8 mouse cellular contexts compared by ENCODE assay signal in the genomic region with DNA sequence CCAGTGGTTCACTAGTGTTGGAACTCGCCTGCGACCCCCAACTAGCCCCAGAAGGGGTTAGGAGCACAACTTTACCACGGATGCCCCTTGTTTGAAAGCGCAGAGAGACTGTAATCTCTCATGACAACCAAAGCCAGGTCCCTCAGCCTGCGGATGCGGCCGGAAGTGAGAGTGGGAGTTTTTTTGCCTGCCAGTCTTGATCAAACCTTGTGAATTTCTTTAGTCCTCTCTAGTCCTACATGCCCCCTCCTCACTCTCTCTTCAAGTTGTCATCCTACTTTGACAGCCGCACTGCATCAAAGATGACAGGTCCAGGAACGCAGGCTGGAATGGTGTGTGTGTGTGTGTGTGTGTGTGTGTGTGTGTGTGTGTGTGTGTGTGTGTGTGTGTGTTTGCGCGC. TPM values are rescaled to one million over a fixed set of nuclear protein-coding genes. Genes with fewer than 3 reads are reported as not detected.
A peak's percentile ranks its signal among the peaks of the same experiment; 100 is the strongest.
DNase-seq lines count a peak whose midpoint lies in the region; ATAC-seq and TF ChIP-seq lines count a peak whose summit lies in the region.

No protein-coding gene starts in this region.

- peak overlapping the region; percentile 75 for H3K4me3 ChIP-seq in forebrain, embryonic 10.5 days
- peak overlapping the region; percentile 93 for H3K4me3 ChIP-seq in limb, embryonic 13.5 days
- peak overlapping the region; percentile 78 for H3K4me3 ChIP-seq in midbrain, postnatal 0 days (ENCODE audit: low read depth, low read length)

- peaks cover 19% of the 10 kb centered on the region for H3K4me1 ChIP-seq in forebrain, embryonic 10.5 days
- no peaks in the 10 kb centered on the region for H3K4me1 ChIP-seq in limb, embryonic 13.5 days
- H3K4me1 ChIP-seq in midbrain, postnatal 0 days (ENCODE audit: insufficient read depth, low read length) = no peaks in the 10 kb centered on the region

- H3K27me3 ChIP-seq in forebrain, embryonic 10.5 days (ENCODE audit: poor library complexity, severe bottlenecking) = peaks cover 4% of the 10 kb centered on the region
- no peaks in the 10 kb centered on the region for H3K27me3 ChIP-seq in limb, embryonic 13.5 days
- no peaks in the 10 kb centered on the region for H3K27me3 ChIP-seq in midbrain, postnatal 0 days (ENCODE audit: insufficient read depth, low read length)

- peak overlapping the region; percentile 82 for H3K9ac ChIP-seq in limb, embryonic 13.5 days
- peak overlapping the region; percentile 57 for H3K9ac ChIP-seq in midbrain, postnatal 0 days (replicated peaks; ENCODE audit: low read length, poor library complexity, severe bottlenecking)

- H3K36me3 ChIP-seq in forebrain, embryonic 10.5 days (replicated peaks) = no peaks in the 10 kb centered on the region
- H3K36me3 ChIP-seq in limb, embryonic 13.5 days = no peaks in the 10 kb centered on the region
- no peaks in the 10 kb centered on the region for H3K36me3 ChIP-seq in midbrain, postnatal 0 days (ENCODE audit: insufficient read depth, low read length)

- no peak for TF ChIP-seq CTCF in midbrain, postnatal 0 days (IDR thresholded peaks at IDR 0.05)

- no peak for ATAC-seq in limb, embryonic 13.5 days (ENCODE audit: low FRiP score, low read depth)
- peak; percentile 63 for ATAC-seq in midbrain, postnatal 0 days (ENCODE audit: low FRiP score)

- peak; percentile 24 to 56 for DNase-seq in kidney, postnatal 36 days
- no peak for DNase-seq in kidney, adult 9 months
- peak; percentile 53 for DNase-seq in NIH3T3 (ENCODE audit: low read depth)
- peak; percentile 24 for DNase-seq in forebrain, embryonic 10.5 days (ENCODE audit: extremely low spot score, low spot score)
- peak; percentile 54 for DNase-seq in midbrain, postnatal 0 days (ENCODE audit: low spot score)
- no peak for DNase-seq in layer of hippocampus, adult 9-11 months
- DNase-seq in urinary bladder, postnatal 14 days (ENCODE audit: low spot score) = no peak

- peak overlapping the region; percentile 72 for H3K4me2 ChIP-seq in limb, embryonic 13.5 days (replicated peaks)
- H3K4me2 ChIP-seq in midbrain, postnatal 0 days (ENCODE audit: low read depth, low read length, poor library complexity, severe bottlenecking) = peak overlapping the region; percentile 86

- 8% methylated on average over 11 of the region's 11 CpGs for WGBS in forebrain, embryonic 10.5 days
- WGBS in limb, embryonic 13.5 days = 3% methylated on average over 11 of the region's 11 CpGs
- 3% methylated on average over 11 of the region's 11 CpGs for WGBS in midbrain, postnatal 0 days

- peak overlapping the region; percentile 91 for H3K27ac ChIP-seq in forebrain, embryonic 10.5 days
- peak overlapping the region; percentile 63; the same call in 1 of the 2 replicates for H3K27ac ChIP-seq in limb, embryonic 13.5 days
- peak overlapping the region; percentile 68 for H3K27ac ChIP-seq in midbrain, postnatal 0 days (ENCODE audit: low read depth, low read length)

- H3K9me3 ChIP-seq in forebrain, embryonic 10.5 days = no peaks in the 10 kb centered on the region
- H3K9me3 ChIP-seq in limb, embryonic 13.5 days = no peaks in the 10 kb centered on the region
- no peaks in the 10 kb centered on the region for H3K9me3 ChIP-seq in midbrain, postnatal 0 days (ENCODE audit: low read length)

RNA-seq across cellular contexts. Expression of gene Kiz, which starts 0.5 kb away (rescaled TPM):
- polyA plus RNA-seq in forebrain, embryonic 10.5 days (2016; fragmentation: Nextera tagmentation; extraction: Ambion mirVana) = 23.9 and 27.5 TPM in 2 replicates
- 32.3 and 33.8 TPM in 2 replicates for polyA plus RNA-seq in limb, embryonic 13.5 days (2015; fragmentation: Nextera tagmentation; extraction: Ambion mirVana)
- 14.2 and 16.1 TPM in 2 replicates for total RNA-seq in midbrain, postnatal 0 days (2014; rRNA removed)
- polyA plus RNA-seq in midbrain, postnatal 0 days (2015; fragmentation: Nextera tagmentation; extraction: Ambion mirVana) = 17.4 and 18.0 TPM in 2 replicates

Comparison
In these comparisons a context has a peak if more than half of its experiments do, and no peak if none do; other contexts are left out.
1. DNase-seq: peak in kidney, postnatal 36 days (2 of 2), NIH3T3 (single experiment), forebrain, embryonic 10.5 days (single experiment) and midbrain, postnatal 0 days (single experiment); none in kidney, adult 9 months (single experiment), layer of hippocampus, adult 9-11 months (single experiment) and urinary bladder, postnatal 14 days (single experiment).
2. Peak in every context shown above with its lines, with median percentiles within 50 percentile points of each other: H3K27ac ChIP-seq and H3K4me3 ChIP-seq.